Mouse (Mus musculus) monocyte, adult 2 months (primary cell): ENCODE measurements around the gene Brix1.
"Not testable (repeated sequence)": the region's sequence is repeated elsewhere in the genome, so short reads cannot be mapped to it uniquely, and the experiment has no call there.

Experiments used
- DNase-seq, 2 experiments: peaks; one replicate each; pipeline ENCODE4 v3.0.0; 2022; ENCODE audit warnings: low spot score in 2 of 2, low read depth in 1 of 2

Brix1 gene

DNA sequence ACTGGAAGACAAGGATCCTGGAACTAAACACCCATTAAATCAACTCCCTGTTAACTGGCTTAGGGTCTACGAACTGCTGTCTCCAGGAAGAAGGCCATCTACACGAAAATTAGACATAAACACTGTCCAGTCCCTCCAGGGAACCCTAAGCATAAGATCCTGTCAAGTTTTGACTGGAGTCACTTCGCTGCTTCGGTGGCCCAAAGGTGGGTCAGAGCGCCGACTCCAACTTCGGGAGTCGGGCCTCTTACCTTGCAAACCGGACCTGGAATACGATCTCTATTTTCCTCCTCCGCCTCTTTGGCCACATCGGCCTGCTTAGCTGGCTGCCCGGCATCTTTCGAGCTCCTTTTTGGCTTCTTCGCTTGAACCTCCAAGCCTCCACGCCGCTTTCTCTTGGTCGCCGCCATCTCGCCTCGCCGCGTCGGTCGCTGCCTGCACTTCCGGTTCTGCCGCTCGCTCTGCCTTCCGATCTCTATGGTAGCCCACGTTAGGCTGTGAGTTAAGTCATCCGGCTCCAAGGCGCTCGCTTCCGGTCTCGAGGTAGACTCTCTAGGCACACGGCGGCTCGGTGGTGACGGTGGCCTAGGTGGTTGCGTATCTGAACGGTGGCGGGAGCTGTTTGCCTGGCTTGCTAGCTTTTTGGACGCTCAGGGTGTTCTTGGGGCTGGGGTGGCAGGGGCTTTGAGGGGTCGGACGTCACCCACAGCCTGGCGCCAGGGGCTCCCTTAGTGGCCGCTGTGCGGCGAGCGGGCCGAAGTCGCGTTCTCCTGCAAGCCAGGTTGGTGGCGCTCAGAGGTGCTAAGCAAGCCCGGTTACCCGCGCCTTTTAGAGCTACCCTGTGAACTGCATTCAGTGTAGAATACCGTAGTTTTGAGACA, at the start of gene Brix1, which contains the start of gene Rad1:
Brix1 (minus strand) TSS at position 464 of the 881 bp plus-strand sequence.
Rad1 (plus strand) TSS at position 535 of the 881 bp plus-strand sequence.
- DNase-seq, result peak; percentile 77 to 86

GRCm38 (mm10) chr15:10534591-10534990, 48.8 kb upstream of the Brix1 start:
- DNase-seq, result no peak

DNA sequence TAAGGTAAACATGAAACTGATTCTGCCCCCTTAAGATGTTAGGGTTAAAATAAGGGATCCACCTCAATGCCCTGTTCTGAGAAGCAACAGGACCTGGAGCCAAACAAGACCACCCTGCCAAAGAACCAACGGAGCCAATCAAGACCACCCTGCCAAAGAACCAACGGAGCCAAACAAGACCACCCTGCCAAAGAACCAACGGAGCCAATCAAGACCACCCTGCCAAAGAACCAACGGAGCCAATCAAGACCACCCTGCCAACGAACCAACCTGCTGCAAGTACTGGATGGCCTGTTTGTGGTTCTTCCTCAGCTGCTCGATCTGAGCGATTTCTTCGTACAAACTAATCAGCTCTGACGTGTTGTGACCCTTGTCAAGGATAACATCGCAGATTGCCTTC, 47.6 kb upstream of the Brix1 start:
- DNase-seq, result not testable (repeated sequence)

DNA sequence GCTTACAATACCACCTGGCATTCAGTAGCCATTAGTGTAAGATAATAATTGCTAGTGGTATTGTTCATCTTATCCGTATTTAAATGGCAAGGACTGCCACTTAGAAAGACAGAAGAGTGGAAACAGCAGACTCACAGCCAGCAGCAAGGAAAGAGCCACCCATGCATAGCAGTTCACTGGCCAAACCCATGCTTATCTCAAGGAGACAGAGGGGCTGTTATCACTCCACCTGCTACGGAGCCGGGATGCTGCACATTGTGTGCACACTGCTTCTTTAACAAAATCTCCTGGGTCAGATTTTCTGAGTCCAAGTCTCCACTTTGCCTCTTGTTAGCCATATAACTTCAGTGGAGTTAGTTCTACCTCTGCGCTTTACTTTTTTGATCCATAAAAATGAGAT, 45.6 kb upstream of the Brix1 start:
- DNase-seq, result no peak

GRCm38 (mm10) chr15:10525896-10526295, 40.1 kb upstream of the Brix1 start:
- DNase-seq, result no peak

GRCm38 (mm10) chr15:10515166-10515565, 29.4 kb upstream of the Brix1 start:
- no peak for DNase-seq

- no peak for DNase-seq
Measured at GRCm38 (mm10) chr15:10506099-10506498, 20.4 kb upstream of the Brix1 start.

GRCm38 (mm10) chr15:10500838-10501719, 15.3 kb upstream of the Brix1 start:
- DNase-seq, result no peak

DNA sequence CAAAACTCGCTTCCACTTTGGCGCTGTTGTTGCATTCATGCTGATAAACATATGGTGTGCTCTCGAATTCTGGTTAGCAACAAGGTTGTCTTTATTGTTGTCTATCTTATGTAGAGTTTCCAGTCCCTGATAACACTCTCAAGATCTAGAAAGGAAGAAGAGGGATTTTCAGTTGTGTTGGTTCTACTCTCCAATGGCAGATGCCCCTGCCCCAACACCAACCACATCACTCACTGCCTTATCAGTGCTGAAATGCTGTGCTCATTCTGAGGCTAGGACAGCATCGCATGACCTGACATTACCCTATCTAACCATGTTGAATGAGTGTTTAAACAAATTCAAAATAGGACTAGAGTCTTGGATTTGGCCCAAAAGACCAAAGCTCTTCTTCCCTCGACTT, 14.3 kb upstream of the Brix1 start:
- no peak for DNase-seq

GRCm38 (mm10) chr15:10499593-10499992, 13.8 kb upstream of the Brix1 start:
- no peak for DNase-seq

GRCm38 (mm10) chr15:10496696-10497095, 10.9 kb upstream of the Brix1 start:
- not testable (repeated sequence) for DNase-seq

- DNase-seq, result no peak
Measured at GRCm38 (mm10) chr15:10495944-10496343, 10.2 kb upstream of the Brix1 start.

- no peak for DNase-seq
Measured at GRCm38 (mm10) chr15:10490101-10490500, 4.4 kb upstream of the Brix1 start.

- no peak for DNase-seq
Measured at GRCm38 (mm10) chr15:10487246-10487645, 1.5 kb upstream of the Brix1 start.

- no peak for DNase-seq
Measured at GRCm38 (mm10) chr15:10486365-10486839, 655 bp upstream of the Brix1 start.

DNA sequence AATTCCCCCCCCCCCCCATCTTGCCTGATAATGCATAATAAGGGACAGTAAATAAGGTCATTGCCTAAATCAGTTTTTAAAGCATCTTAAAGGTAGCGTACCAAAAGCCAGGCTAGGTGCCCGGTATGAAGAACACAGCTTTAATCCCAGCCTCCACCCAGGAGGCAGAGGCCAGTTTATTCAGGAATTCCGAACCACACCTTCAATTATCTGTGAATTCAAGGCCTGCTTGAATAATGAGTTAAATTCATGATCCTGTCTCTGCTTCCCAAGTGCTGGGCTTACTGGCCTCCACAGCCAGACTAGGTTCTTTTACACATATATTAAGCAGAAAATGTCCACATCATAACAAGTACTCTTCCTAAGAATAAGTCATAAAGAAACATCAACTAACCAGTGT, 14.8 kb downstream of the Brix1 start:
- DNase-seq, result no peak

GRCm38 (mm10) chr15:10470151-10470831, 15.5 kb downstream of the Brix1 start, which contains the start of gene Dnajc21:
TSS of gene Dnajc21 (minus strand) at chr15:10470516.
- DNase-seq, result peak; percentile 29 to 67

DNA sequence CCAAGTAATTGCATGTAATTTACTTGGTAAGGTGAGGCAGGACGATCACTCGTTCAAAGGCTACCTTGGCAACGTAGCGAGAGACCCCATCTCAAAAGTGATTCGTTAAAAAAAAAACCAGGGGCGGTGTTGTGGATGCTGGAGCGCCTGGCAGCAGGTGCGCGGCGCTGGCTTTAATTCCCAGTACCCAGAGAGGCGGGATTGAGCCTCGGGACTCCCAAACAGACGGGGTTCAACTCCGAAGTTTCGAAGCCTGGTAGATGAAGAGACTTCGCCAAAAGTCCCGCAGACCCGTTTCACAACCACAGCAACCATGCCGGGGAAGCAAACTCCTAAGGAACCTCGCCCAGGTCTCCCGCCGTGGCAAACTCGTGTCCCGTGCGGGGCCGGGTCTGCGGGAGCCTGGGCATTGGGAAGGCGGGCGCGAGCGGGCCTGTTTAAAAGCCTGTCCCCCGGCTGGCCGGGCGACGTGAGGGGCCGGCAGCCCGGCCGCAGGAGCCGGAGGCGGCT, 16.1 kb downstream of the Brix1 start:
- no peak for DNase-seq

- DNase-seq, result no peak
Measured at GRCm38 (mm10) chr15:10468761-10469160, 17.0 kb downstream of the Brix1 start.

GRCm38 (mm10) chr15:10464678-10465077, 21.1 kb downstream of the Brix1 start:
- no peak for DNase-seq

- no peak for DNase-seq
Measured at GRCm38 (mm10) chr15:10463555-10463954, 22.2 kb downstream of the Brix1 start.
